Mouse (Mus musculus) cerebellum, postnatal 14 days (tissue): ENCODE data around the gene Usp4.
A peak's percentile ranks its signal among the peaks of the same experiment; 100 is the strongest.

ENCODE experiments used
- DNase-seq, 2 experiments: peaks; one replicate each; pipeline ENCODE4 v3.0.0; 2021; ENCODE audit warnings: mixed read lengths in 2 of 2

The Usp4 gene

DNA sequence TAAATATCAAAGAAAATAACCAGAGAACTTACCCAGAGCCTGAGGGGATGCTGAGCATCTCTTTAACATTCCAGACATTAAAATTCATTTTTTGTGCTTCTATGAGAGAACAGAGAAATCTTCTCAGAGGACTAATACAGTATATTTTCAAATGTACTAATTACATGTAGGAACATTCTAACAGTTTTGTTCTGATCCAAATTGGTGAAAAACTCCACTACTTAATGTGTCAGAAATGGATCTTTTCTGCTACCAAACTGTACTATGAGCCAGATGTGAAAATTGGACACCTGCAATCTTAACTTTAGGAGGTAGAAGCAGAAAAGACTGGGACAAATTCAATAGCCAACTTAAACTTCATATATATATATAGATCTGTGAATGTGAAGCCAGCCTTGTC lies 80.7 kb downstream of the Usp4 start, which contains the start of gene Ccdc36:
Gene Ccdc36 (minus strand): TSS at position 101 of the 400 bp plus-strand sequence.
- DNase-seq: no peak

DNA sequence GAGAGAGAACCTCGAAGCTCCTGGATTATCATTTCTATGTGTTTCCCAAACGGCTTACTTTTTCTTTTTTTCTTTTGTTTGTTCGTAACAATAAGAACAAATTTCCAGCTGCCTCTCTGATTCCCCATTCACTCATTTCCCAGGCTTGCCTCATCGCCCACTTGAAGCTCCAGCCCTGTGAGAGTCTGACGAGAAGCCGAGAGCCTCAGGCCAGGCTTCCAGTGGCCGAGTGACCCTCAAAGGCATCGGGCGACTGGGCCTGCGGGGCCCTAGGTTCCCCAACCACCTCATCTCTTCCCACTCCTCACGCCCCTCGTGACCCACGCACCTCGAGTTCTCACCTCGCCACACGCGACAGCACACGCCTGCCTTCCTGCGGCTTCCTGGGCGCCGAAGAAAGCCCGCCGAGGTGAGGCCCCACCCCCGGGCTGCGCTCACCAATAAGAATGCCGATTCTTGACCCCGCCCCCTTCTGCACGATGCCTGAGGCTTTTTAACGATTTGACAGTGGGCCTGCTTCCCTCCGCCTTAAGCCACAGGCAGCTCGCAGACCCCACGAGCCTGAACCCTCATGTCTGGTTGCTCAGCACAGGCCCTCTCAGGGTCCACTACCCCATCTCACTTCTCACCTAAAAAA lies 83.9 kb downstream of the Usp4 start:
- DNase-seq: no peak

- DNase-seq: no peak
Measured at GRCm38 (mm10) chr9:108436182-108436581, 88.5 kb downstream of the Usp4 start, which contains the start of gene BC048562. Gene BC048562 (plus strand): TSS chr9:108436482.

- DNase-seq: peak; percentile 55 to 72
Measured at GRCm38 (mm10) chr9:108439176-108439575, 91.5 kb downstream of the Usp4 start.

DNA sequence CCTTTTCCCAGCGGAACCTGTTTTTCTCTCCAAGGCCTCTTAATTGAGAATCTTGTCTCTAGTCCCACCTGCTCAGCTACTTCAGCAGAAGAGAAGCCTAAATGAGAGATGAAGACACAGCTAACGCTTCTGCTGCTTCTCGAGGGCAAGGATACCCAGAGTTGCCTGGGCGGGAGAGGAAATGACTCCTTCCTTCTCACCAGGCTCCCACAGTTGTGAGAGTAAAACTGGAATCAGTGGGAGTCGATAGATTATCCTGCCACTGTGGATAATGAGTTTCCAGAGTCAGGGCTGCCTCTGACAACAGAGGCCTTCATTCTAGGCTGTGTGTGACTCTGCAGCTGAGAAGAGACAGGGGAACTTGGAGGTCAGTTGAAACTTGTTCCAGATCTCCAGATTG lies 92.8 kb downstream of the Usp4 start:
- DNase-seq: no peak

DNA sequence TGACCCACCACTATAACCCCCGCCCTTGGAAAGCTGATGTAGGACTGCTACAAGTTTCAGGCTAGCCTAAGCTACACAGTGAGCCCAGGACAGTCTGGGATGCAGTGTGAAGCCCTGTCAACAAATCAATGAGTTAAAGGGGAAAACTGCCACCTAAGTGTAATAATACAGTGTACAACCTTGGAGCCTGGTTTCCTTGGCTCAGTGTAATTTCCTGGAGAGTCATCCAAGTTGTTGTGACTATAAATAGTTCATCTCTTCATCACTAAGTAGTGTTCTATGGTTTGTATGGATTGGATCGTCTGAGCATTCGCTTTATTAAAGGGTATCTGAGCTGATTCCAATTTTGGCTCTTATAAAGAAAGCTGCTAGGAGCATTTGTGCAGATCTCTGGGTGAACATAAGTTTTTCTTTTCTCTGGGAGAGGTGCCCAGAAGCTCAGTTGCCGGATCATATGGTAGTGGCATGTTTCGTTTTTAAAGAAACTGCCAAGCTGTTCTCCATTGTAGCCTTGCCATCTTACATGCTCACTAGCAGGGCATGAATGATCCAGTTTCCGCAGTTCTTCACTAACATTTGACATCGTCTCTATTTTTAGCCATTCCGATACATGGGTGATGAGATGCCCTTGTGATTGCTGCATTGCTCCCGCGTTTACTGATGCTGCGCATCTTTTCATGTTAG lies 93.7 kb downstream of the Usp4 start:
- DNase-seq: peak in 1 of 2 experiments; percentile 60
